Mouse (Mus musculus) left cerebral cortex, postnatal 10 days (tissue): ENCODE data around the gene Zcchc24. TPM values are rescaled to one million over a fixed set of nuclear protein-coding genes. Genes with fewer than 3 reads are reported as not detected.
"Not testable (repeated sequence)": the region's sequence is repeated elsewhere in the genome, so short reads cannot be mapped to it uniquely, and the experiment has no call there.

ENCODE experiments used
- DNase-seq, 2 experiments: peaks; one replicate each; pipeline ENCODE4 v3.0.0; 2021 to 2022; ENCODE audit warnings: low spot score in 2 of 2, mixed read lengths in 1 of 2; ENCODE audit errors: extremely low spot score in 1 of 2
- intact Hi-C: fragments of 180-260 bp; cut with DNase I; formaldehyde crosslinking; loops from one replicate; pipeline ENCODE4 v1.15.1; 2025
- total RNA-seq, 2 experiments: library from RNA; stranded (reverse); gene quantifications; 2 replicates each; pipeline ENCODE4 v1.2.3; 2021

The Zcchc24 gene
- total RNA-seq = 10 to 100 TPM; 34.9 to 41.8 TPM

GRCm38 (mm10) chr14:25768915-25769625 lies at the start of gene Zcchc24:
Gene Zcchc24 (minus strand): TSS chr14:25769039.
- intact Hi-C loops = loop anchor here (10.0 kb wide), 1 partner anchor 54 kb away; no protein-coding TSS in a partner anchor
- DNase-seq = peak; percentile 81 to 96

- intact Hi-C loops = no loop called here
- peak; percentile 52 to 75 for DNase-seq
Measured at GRCm38 (mm10) chr14:25816416-25816815, 47.6 kb upstream of the Zcchc24 start.

- DNase-seq = no peak
- intact Hi-C loops = no loop called here
Measured at GRCm38 (mm10) chr14:25814140-25814539, 45.3 kb upstream of the Zcchc24 start.

GRCm38 (mm10) chr14:25811026-25811425 lies 42.2 kb upstream of the Zcchc24 start:
- intact Hi-C loops, DNase-seq: not testable (repeated sequence)

- intact Hi-C loops = no loop called here
- no peak for DNase-seq
Measured at GRCm38 (mm10) chr14:25806561-25806960, 37.7 kb upstream of the Zcchc24 start.

GRCm38 (mm10) chr14:25805871-25806270 lies 37.0 kb upstream of the Zcchc24 start:
- intact Hi-C loops = no loop called here

GRCm38 (mm10) chr14:25803246-25803809 lies 34.5 kb upstream of the Zcchc24 start:
- intact Hi-C loops = loop anchor here (5.0 kb wide), 1 partner anchor 81 kb away; no protein-coding TSS in a partner anchor
- no peak for DNase-seq

More at GRCm38 (mm10) chr14:25805871-25806270, 37.0 kb upstream of the Zcchc24 start:
- peak; percentile 34 to 53 for DNase-seq

- intact Hi-C loops = loop anchor here (5.0 kb wide), 1 partner anchor 80 kb away; no protein-coding TSS in a partner anchor
- no peak for DNase-seq
Measured at GRCm38 (mm10) chr14:25802511-25802910, 33.7 kb upstream of the Zcchc24 start.

GRCm38 (mm10) chr14:25800166-25800960 lies 31.5 kb upstream of the Zcchc24 start:
- intact Hi-C loops = loop anchor here (5.0 kb wide), 1 partner anchor 78 kb away; no protein-coding TSS in a partner anchor
- DNase-seq = peak; percentile 74 to 87

- intact Hi-C loops = no loop called here
- no peak for DNase-seq
Measured at GRCm38 (mm10) chr14:25796619-25797018, 27.8 kb upstream of the Zcchc24 start.

- peak in 1 of 2 experiments; percentile 82 for DNase-seq
- intact Hi-C loops = no loop called here
Measured at GRCm38 (mm10) chr14:25795561-25796174, 26.8 kb upstream of the Zcchc24 start.

- intact Hi-C loops = no loop called here
- no peak for DNase-seq
Measured at GRCm38 (mm10) chr14:25795067-25795466, 26.2 kb upstream of the Zcchc24 start.

- intact Hi-C loops = no loop called here
- no peak for DNase-seq
Measured at GRCm38 (mm10) chr14:25794331-25794730, 25.5 kb upstream of the Zcchc24 start.

- intact Hi-C loops = no loop called here
- no peak for DNase-seq
Measured at GRCm38 (mm10) chr14:25790768-25791302, 22.0 kb upstream of the Zcchc24 start.

GRCm38 (mm10) chr14:25789946-25790345 lies 21.1 kb upstream of the Zcchc24 start:
- DNase-seq = no peak
- intact Hi-C loops = no loop called here

GRCm38 (mm10) chr14:25789207-25789606 lies 20.4 kb upstream of the Zcchc24 start:
- intact Hi-C loops = no loop called here
- DNase-seq = no peak

- intact Hi-C loops = no loop called here
- DNase-seq = no peak
Measured at GRCm38 (mm10) chr14:25788201-25788600, 19.4 kb upstream of the Zcchc24 start.

- intact Hi-C loops = no loop called here
- no peak for DNase-seq
Measured at GRCm38 (mm10) chr14:25787387-25787910, 18.6 kb upstream of the Zcchc24 start.
